Mouse (Mus musculus): ENCODE measurements at regions not wholly inside any gene's neighbourhood (a gene's known extent, or its start where the extent isn't known, plus 50 kb on each side); places are given as distances from the start of the nearest gene placed in this dataset.

DNA sequence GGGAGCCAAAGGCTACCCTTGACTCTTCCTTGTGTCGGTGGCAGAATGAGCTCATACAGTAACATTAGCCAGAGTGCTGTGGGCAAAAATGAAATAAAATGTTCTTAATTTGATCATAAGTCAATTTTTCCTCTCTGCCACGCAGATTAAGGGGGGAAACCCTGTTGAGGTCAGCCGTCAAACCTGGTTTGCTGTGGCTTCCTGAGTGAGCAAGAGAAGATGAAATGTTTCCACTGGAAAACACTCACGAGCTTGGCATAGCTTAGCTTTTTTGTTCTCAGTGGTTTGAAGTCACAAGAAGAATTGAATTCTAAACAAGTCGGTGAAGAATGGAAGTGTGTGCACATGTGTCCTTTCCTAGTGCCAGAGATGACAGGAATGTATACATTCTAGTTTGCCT lies 57.3 kb upstream of the 1700020N01Rik start:
- 25% methylated on average over 5 of the region's 5 CpGs for WGBS
- H3K4me2 ChIP-seq (replicated peaks; ENCODE audit: low read depth) = no peak overlapping the region
- no peaks in the 10 kb centered on the region for H3K36me3 ChIP-seq (ENCODE audit: control insufficient read depth, insufficient read depth, low read length)
- no peak overlapping the region for H3K4me3 ChIP-seq (ENCODE audit: low read depth, low read length)
- H3K9me3 ChIP-seq (ENCODE audit: control insufficient read depth, low read length) = no peaks in the 10 kb centered on the region
- ATAC-seq (ENCODE audit: low FRiP score, low TSS enrichment) = no peak
- no peak for TF ChIP-seq CTCF (IDR thresholded peaks at IDR 0.05; ENCODE audit: low read depth)
- TF ChIP-seq EP300 (optimal IDR thresholded peaks at IDR 0.05) = no peak
- H3K4me1 ChIP-seq (replicated peaks; ENCODE audit: control insufficient read depth, insufficient read depth) = no peaks in the 10 kb centered on the region
- no peaks in the 10 kb centered on the region for H3K27me3 ChIP-seq (ENCODE audit: control insufficient read depth, insufficient read depth, low read length)
- H3K27ac ChIP-seq (replicated peaks) = no peak overlapping the region
- H3K9ac ChIP-seq (ENCODE audit: low read length) = no peak overlapping the region
- no peak for DNase-seq (ENCODE audit: low spot score)

DNA sequence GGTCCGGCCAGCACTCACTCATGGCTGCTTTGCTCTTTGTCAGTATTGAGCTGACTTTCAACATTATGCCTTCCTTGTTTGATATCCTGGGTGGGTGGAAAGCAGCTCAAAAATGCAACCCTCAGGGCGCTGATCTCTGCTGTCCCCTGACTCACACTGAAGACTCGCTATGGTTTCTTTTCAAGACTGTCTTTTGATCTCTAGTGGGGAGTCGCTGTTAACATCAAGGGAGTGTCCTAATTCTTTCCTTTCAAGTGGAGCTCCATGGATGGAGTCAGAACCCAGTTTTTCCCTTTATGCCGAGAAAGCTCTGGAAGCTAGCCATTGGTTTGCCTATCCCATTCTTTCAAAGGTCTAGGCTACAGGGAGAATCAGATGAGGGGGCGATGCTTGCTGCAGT lies 54.5 kb upstream of the 1700020N01Rik start:
- no peak for ATAC-seq (ENCODE audit: low FRiP score, low TSS enrichment)
- H3K36me3 ChIP-seq (ENCODE audit: control insufficient read depth, insufficient read depth, low read length) = no peaks in the 10 kb centered on the region
- no peak overlapping the region for H3K4me2 ChIP-seq (replicated peaks; ENCODE audit: low read depth)
- no peak overlapping the region for H3K4me3 ChIP-seq (ENCODE audit: low read depth, low read length)
- no peaks in the 10 kb centered on the region for H3K27me3 ChIP-seq (ENCODE audit: control insufficient read depth, insufficient read depth, low read length)
- TF ChIP-seq CTCF (IDR thresholded peaks at IDR 0.05; ENCODE audit: low read depth) (no peak), EP300 (optimal IDR thresholded peaks at IDR 0.05) (no peak)
- no peak overlapping the region for H3K27ac ChIP-seq (replicated peaks)
- 72% methylated on average over 6 of the region's 6 CpGs for WGBS
- H3K9ac ChIP-seq (ENCODE audit: low read length) = no peak overlapping the region
- H3K4me1 ChIP-seq (replicated peaks; ENCODE audit: control insufficient read depth, insufficient read depth) = no peaks in the 10 kb centered on the region
- H3K9me3 ChIP-seq (ENCODE audit: control insufficient read depth, low read length) = no peaks in the 10 kb centered on the region
- DNase-seq (ENCODE audit: low spot score) = no peak
